Mouse (Mus musculus): Measurements from ENCODE around the gene Igfals.

GRCm38 (mm10) chr17:24888862-24889261 is 23.1 kb downstream of the Igfals start:
- TF ChIP-seq CTCF (IDR thresholded peaks at IDR 0.05) (no peak), EP300 (IDR thresholded peaks at IDR 0.05) (no peak)
